Mouse (Mus musculus): Measurements from ENCODE around the gene Zfp800.
A peak's percentile ranks its signal among the peaks of the same experiment; 100 is the strongest.

The Zfp800 gene

DNA sequence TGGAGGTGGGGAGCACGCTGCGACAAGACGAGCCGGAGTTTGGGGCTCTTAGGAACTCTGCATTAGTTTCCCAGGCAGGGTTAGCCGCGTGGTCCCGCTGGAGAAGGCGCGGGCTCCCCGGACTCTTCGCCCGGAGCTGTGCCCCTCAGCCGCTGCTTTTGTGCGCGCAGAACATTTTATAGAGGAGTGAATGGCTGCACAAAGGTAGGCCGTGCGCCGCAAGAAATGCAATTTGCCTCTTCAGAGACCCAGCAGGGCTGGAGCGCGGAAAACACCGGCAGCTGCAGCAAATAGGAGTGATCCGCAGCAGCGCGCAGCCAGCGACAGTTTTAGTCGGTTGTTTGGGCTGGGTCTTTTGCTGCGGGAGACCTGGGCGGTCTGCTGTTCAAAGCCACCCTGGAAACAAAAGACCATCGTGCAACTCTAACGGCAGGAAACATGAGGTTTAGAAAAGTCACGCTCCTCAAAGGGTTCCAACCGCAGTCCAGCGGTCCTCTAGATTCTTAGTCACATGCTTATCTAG, at the start of gene Zfp800:
Zfp800 (minus strand) TSS at position 325 of the 523 bp plus-strand sequence.
- no peak for DNase-seq (ENCODE audit: low read depth)

DNA sequence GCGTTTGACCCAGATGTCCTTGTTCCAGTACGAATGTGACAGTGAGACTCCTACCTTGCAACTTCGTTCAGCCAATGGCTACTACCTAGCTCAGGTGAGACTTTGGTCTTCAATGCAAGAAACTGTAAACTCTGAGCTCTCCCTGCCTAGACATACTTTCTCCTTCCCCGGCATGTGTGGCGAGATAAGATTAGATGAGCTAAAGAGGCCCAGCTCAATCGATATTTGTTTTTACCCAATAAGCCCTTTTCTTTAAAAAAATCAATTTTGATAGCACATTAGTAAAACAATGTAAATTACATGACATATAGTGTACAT, 33.7 kb upstream of the Zfp800 start:
- no peak for DNase-seq (ENCODE audit: low read depth)

DNA sequence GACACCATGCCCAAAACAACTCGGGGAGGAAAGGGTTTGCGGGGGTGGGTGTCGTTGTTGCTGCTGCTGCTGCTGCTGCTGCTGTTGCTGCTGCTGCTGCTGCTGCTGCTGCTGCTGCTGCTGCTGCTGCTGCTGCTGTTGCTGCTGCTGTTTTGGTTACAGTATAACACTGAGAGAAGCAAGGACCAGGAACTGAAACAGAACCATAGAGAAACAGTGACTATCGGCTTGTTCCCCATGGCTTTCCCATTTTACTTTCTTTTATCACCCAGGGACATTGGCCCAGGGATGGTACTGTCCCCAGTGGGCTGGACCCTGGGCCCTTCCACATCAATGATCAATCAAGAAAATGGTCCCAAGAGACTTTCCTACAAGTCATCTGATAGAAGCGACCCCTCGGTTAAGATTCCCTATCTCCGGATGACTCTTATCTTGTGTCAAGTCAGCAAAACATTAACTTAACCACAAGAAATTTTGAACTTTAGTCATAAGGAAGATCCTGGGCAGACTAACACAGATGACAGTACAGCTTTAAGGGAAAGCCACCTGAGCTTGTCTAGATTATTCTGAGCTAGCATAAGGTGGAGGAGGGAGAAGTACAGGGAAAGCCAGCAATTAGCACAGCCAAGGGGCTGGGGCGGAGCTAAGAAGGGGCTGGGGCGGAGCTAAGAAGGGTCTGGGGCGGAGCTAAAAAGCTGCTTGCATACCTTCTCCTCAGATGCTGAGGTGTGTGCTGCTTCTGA, 33.2 kb upstream of the Zfp800 start:
- no peak for DNase-seq (ENCODE audit: low read depth)

DNA sequence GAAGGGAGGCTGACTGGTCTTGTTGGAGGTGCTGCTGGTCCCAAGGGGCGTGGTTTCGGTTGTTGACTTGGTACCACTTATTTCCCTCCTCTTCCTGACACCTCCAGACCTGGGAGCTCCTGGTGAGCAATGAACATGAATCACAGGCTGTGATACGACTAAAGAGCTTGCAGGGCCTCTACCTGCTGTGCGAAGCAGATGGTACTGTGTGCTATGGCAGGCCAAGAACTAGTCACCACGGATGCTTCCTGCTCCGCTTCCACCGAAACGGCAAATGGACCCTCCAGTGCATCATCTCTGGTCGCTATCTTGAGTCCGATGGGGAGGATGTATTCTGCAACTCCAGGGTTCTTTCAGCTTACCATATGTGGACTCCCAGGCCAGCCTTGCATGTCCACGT, 32.1 kb upstream of the Zfp800 start:
- no peak for DNase-seq (ENCODE audit: low read depth)

DNA sequence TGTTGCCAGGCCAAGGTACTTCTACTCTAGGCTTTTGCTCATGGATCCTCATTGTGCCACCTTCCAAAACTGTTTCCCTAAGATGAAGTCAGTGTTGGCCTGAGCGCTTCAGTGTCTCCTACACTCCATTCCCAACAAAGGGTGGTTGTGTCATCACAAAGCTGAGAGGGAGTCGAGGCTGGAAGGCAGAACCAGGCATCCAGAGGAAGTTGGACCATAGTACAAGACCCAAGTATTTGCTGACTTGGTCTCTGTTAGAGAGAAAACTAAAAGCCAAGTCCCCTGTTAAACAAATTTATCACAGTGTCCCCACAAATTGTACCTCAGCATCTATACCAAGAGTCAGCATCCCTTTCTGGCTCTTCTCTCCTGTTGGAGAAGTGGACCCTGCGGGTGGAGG, 30.5 kb upstream of the Zfp800 start, which contains the start of gene Gcc1:
Gcc1 (minus strand) TSS at position 101 of the 400 bp plus-strand sequence.
- no peak for DNase-seq (ENCODE audit: low read depth)

DNA sequence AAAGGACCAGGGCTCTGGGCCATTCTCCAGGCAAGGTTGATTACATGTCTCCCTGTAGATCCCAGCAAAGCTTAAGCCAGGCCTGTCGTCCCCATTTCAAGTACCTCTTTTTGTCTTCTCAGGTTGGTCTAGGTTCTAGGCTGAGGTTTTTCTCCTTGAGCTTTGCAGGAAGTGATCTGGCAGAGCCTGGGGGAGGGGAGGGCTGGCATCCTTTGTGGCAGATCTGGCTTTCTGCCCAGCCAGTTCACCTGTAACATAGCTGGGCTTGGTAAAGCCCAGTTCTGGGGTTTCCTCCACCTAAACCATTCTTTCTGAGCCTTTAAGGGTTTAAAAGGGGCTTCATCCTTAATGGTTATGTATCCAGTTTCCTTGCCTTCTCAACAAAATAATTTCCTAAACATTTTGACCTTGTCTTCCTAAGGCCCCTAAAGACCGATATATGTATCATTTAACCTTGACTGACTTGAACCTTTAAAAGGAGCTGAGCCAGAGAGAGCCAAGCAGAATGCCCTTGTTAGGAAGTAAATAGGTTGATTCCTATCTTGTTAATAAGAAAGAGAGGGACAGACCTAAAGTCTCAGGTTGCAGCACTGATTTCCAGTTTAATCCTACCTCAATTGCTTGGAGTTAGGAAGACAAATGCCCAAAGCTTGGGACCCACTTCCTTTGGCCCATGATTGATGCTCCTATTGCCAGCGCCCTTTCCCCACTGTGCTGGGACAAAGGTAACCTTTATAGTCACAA, 29.5 kb upstream of the Zfp800 start, which contains the start of gene Fscn3:
Fscn3 (plus strand) TSS at position 694 of the 744 bp plus-strand sequence.
- DNase-seq (ENCODE audit: low read depth): no peak

DNA sequence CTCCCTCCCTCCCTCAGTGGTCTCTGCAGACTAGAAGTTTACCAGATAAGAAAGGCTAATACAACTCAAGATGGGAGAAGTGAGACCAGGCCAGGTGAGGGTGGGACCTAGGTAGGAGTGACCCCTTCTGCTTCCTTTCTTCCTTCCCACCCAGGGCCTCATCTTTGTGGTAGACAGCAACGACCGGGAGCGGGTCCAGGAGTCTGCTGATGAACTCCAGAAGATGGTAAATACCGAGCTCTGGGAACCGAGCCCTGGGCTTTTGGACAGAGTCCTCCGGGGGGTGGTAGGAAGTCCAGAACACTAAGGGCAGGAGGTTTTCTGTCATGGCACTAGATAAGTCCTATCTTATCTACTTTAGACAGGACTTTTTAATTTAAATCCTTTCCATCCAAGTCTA, 27.2 kb upstream of the Zfp800 start:
- DNase-seq (ENCODE audit: low read depth): no peak

DNA sequence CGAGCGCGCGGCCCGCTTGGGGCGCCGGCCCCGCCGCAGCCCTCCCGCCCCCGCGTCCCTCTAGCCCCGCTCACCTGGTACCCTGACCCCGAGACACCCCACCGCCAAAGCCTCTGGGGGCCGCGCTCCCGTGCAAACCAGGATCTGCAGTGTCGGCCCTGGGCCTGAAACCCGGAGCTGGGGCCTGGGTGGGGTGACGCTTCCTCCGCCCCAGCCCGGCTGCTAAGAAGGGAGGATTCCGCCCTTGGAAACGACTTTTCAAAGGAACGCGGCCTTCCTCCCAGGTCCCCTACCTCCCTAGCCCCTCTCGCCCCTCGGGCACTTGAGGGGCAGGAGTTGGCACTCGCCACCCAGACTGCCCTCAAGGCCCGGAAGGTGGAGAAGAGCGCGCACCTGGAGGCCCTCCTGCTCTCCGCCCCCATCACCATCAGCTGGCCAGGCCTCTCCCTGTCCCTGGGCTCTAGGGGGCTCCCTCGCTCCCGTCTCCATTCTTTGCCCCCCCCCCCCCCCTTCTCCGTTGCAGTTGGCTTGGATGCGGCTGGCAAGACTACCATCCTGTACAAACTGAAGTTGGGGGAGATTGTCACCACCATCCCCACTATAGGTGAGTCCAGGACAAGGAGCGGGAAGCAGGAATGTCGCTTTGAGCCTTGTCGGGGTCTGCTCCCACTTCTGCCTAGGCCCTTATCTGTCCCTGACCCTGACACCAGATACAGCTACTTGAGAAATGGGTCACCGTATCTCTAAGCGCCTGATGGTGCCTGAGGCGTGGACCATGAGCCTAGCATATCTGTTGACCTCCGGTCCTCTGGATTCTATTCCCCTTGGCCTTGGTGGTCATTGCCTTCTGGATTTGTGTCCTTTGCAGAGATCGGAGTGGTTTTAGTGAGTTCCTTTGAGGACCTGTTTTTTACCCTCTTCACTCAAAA, 26.2 kb upstream of the Zfp800 start:
- DNase-seq (ENCODE audit: low read depth): no peak

DNA sequence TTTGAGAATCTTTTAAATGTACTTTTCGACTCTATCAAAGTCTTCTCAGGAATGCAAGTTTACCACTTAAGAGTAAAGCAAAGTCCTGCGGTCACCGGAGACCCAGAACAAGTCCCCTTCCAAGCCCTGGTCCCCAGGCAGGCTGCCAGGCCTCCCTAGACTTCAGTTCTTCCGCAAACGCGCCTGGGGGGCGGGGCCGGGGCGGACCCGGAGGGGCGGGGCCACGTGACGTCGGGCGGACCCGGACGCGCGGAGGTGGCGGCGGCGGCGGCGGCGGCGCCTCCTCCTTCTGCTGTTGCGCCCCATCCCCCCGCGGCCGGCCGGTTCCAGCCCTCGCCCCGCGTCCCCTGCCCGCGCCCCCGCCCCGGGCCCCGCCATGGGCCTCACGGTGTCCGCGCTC, 25.5 kb upstream of the Zfp800 start, which contains the start of gene Arf5:
Arf5 (plus strand) TSS at position 248 of the 400 bp plus-strand sequence.
- peak; percentile 64 for DNase-seq (ENCODE audit: low read depth)

DNA sequence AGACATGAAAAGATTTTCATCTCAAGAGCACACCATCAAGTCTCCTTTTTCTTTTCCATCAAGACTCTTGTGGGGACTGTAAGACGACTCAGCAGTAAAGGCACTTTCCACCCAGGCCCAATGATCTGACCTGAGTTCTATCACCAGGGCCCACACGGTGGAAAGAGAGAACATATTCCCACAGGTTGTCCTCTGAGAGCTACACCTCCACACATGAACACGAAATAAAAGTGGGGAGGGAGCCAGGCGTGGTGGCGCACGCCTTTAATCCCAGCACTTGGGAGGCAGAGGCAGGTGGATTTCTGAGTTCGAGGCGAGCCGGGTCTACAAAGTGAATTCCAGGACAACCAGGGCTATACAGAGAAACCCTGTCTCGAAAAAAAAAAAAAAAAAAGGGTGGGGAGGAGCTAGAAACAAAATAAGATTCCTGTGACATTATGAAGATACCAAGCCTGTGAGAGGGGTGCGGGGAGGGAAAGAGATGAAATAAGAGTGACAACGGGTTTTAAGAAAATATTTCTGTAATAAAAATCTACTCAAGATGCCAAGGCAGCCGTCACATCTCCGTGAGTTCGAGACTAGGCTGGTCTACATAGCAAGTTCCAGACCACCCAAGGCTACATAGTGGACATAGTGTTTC, 25.0 kb upstream of the Zfp800 start:
- DNase-seq (ENCODE audit: low read depth): no peak

DNA sequence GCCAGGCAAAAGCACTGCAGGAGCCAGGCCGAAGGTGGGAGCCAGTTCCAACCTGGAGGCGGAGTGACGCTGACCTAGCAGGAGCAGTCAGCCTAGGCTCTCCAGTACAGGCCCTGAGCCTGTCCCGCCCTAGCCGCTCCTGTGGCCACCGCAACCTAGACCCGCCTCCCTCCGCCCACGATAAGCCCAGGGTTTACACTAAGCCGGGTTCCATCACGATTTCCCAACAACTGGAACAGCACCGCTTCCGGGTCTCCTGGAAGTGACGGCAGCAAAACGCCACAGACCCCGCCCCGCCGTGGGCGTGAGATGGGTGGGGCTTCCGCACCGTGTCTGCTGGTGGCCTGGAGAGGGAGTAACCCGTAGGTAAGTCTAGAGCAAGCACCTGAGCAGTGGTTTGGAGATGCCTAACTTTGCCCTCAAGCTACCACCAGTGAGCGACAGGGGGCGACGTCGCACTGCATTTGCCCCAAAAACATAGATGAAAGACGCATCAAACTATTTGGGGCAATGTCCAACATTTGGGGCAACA, 23.7 kb upstream of the Zfp800 start:
- peak; percentile 93 for DNase-seq (ENCODE audit: low read depth)

DNA sequence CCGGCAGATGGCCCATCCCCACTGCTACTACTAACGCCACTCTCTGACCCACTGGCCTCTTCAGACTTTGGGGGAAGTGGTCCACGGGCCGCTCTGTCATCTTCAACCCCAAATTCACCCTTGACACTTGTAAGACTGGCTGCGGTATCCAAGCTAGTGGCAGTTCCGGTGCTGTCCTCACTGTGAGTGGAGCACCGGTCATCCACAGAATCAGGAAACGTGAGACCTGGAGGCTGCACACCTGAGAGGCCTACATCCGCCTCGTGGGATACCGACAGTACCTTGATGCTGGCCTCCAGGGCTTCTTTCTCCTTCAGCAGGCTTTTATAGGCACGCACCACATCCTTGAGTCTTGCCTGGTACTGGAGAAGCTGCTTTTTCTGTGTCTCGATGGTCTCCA, 23.1 kb upstream of the Zfp800 start:
- DNase-seq (ENCODE audit: low read depth): no peak

DNA sequence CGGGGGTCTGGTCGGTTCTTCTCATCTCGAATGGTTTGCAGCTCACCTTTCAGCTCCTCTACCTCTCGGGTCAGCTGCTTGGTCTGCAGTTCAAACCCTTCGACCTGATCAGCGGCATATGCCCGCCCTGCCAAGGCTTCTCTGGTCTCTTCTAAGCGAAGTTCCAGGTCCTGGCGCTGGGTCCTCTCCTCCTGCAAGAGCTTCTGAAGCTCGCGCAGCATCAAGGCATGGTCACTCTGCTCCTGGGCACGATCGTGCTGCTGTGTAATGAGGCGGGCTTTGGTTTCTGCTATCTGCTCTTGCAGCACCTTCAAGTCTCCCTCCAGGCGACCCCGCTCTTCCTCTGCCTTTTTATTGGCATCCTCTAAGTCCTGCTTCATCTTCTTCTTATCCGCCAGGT, 22.6 kb upstream of the Zfp800 start:
- DNase-seq (ENCODE audit: low read depth): no peak

DNA sequence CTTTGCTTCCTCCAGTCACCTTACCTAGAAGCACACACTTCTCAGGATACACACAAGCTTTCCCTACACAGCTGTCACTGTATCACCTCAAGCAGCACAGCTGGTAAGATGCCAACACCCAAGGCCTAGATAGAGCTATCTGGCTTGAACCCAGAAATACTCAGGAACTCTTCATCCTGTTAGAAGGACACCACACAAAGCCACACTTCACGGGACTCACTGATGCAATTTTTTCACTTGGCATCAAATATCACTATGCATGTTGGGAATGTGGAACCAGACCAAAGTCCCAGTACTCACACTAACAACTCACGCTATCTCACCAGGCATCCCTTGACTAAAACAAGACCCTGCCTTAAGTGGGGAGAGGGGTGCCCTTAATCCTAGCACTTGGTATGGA, 21.9 kb upstream of the Zfp800 start:
- DNase-seq (ENCODE audit: low read depth): no peak

DNA sequence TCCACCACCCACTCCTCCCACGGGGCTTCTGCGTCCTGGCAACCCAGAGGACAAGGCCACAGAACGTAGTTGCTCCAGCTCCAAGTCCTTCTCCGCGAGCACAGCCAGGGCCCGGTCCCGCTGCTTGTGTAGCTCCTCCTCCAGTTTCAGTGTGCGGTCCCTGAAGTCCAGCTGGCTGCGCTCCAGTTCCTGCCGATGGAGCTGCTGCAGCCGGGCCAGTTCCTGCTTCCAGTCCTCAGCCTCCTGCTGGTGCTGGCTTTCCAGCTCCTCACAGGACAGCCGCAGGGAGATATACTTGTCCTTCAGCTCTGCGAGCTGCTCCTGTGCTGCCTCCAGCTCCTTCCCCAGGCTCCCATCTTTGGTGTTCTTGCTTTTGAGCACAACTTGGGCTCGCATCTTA, 20.6 kb upstream of the Zfp800 start:
- DNase-seq (ENCODE audit: low read depth): no peak

DNA sequence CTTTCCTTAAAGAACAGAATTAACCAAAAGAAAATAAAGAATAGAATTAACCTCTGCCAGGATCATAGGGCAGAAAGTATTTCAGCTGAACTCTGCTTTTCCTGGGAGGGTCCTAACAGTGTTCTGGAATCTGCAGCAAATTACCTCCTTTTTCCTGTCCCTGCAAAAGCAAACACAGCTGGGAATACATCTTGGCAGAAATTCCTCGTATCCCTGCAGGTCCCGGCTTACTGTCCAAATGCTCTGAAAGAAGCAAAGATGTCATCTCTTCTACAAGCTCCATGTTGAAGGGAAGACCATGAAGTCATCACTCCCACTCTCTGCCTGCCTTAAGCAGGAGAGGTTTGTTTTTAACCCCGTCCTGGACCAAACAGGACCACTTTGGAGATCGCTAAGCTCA, 19.2 kb upstream of the Zfp800 start:
- no peak for DNase-seq (ENCODE audit: low read depth)

DNA sequence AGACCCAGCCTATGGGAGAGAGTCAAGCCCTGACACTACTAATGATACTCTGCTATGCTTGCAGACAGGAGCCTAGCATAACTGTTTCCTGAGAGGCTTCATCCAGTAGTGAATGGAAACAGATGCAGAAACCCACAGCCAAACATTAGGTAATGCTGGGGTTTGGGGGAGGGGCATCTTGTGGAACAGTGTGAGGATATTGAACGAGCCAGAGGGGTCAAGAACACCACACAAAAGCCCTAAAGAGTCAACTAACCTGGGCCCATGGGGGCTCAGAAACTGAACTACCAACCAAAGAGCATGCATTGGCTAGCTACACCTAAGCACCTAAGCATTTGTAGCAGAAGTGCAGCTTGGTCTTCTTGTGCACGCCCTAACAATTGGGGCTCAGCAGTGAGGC, 13.4 kb upstream of the Zfp800 start:
- no peak for DNase-seq (ENCODE audit: low read depth)

DNA sequence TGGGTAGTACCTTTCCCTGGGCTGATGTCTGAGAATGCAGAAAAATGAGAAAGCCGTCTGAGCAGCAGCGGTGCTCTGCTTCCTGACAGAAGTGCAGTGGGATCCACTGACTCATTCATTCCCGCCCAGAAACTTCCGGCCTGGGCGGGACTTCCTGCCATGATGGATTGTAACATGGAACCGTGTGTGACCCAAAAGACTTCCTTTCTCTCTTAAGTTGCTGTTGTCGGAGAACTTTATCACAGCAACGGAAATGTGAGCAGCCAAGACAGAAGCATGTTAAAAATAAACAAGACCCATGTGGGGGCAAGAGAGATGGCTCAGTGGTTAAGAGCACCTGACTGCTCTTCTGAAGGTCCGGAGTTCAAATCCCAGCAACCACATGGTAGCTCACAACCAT, 12.2 kb upstream of the Zfp800 start:
- no peak for DNase-seq (ENCODE audit: low read depth)

DNA sequence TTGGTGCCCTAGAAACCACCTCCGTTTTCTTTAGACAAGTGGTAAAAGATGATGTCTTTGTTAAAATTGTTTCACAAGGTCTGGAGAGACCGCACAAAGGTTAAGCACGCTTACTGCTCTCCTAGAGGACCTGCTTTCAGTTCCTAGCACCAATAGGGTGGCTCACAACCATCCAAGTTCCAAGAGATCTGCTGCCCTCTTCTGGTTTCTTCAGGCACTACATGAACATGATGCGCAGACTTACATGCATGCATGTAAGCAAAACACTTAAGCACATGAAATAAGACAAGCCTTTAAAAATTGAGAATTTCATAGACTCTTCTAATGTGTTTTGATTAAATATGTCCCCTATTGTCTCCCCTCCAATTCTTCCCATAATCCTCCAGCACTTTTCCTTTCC, 2.0 kb upstream of the Zfp800 start:
- no peak for DNase-seq (ENCODE audit: low read depth)

DNA sequence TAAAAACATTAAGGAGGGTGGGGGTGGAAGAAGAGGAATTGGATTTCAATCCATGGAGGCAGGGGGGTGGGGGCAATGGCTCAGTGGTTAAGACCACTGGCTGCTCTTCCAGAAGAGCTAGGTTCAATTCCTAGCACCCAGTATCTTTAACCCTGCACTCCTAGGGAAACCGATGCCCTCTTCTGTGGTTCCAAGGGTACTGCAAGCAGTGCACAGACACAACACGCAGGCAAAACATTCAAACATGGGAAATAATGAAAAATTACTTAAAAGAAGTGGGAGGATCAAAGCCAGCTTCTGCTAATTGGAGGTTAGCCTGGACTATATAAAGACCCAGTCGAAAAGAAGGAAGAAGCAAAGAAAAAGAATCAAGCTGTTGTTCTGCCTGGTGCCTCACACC, 921 bp upstream of the Zfp800 start:
- DNase-seq (ENCODE audit: low read depth): no peak

DNA sequence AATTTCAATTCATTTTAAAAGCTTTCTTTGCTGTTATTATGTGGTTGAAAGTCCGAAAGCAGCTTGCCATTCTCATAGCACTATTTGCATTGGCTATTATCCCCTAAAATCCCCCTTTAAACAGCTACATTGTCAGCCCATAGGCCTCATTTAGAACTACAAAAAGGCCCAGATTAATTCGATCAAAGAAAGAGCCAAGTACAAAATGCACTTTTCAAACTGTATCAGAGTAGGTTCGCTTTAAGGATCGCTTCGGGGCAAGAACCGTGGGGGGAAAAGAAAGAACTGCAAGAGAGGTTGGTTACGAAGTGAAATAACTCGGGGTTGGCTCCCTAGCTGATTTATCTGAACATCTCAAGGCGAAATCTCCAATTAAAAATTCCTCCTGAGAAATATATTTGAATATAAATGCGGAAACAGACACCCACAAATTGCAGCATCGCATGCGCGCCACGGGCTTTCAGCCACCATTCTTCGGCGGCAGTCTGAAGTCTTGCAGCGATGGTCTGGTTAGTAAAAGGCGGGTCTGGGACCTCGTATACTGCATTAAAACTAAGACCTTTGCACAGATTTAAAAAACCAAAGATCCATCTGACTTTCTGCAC, 850 bp downstream of the Zfp800 start:
- no peak for DNase-seq (ENCODE audit: low read depth)
